Comparison of ENCODE assay signal across 11 mouse cellular contexts in the genomic region with DNA sequence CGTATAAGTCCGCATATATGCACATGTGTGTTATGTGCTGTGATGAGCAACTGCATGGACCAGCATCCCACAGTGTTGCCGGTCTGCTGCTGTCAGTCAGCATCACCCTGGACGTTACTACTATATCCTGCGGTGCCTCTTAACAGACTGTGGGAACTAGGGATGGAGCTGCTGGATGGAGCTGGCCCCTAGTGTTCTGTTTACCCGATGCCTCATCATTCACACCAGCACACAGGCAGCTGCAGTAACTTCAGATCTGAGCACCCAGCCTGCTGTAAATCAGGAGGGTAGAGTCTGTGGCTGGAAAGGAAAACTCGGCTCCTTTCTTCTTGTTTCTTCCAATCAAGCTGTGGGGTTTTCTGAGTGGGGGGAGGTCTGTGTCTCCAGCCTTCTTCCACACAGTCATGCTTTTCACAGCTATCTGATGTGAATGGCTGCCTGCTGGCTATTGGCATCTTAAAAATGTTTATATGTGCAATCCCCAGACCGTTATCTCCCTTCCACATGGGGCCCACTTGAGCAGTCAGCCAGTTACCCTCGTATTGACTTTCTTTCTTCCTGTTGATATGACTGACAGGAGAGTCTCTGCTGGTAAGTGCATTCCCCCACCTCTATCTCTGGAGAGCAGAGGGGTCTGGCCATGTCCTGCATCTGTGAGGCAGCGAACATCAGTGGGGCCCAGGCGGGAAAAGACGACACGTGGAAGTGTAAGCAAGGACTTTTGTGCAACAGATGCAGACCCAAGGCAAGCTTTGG.
A peak's percentile ranks its signal among the peaks of the same experiment; 100 is the strongest.
DNase-seq lines count a peak whose midpoint lies in the region; ATAC-seq and TF ChIP-seq lines count a peak whose summit lies in the region.
"Had no signal": no experiment of that assay in that cellular context is flagged by ENCODE, and none has a peak within 500 bp of the region (broad histone marks: within the 10 kb centered on the region; RNA-seq: fewer than 3 reads in every experiment).

No protein-coding gene starts in this region.

- DNase-seq in embryo, embryonic 10.5 days (ENCODE audit: low spot score) = peak; percentile 15
- no peak for DNase-seq in embryo, embryonic 11 days
- DNase-seq in liver = peak; percentile 49
- no peak for DNase-seq in liver, postnatal 0 days
- no peak for DNase-seq in spleen, postnatal 4 days (ENCODE audit: low spot score in 2 of 2)
- no peak for DNase-seq in right cerebral cortex, postnatal 25 days
- DNase-seq: kidney, postnatal 25 days; lung, postnatal 4 days had no signal

- no peak overlapping the region for H3K9ac ChIP-seq in liver, postnatal 0 days (replicated peaks)
- H3K9ac ChIP-seq in limb, embryonic 15.5 days = no peak overlapping the region
- H3K9ac ChIP-seq in neural tube, embryonic 12.5 days = no peak overlapping the region

- H3K4me2 ChIP-seq in liver, postnatal 0 days (ENCODE audit: low read depth, low read length) = no peak overlapping the region
- no peak overlapping the region for H3K4me2 ChIP-seq in limb, embryonic 15.5 days
- no peak overlapping the region for H3K4me2 ChIP-seq in neural tube, embryonic 12.5 days (replicated peaks)

- no peaks in the 10 kb centered on the region for H3K27me3 ChIP-seq in liver, postnatal 0 days (ENCODE audit: insufficient read depth, low read length)
- H3K27me3 ChIP-seq in limb, embryonic 15.5 days = no peaks in the 10 kb centered on the region
- no peaks in the 10 kb centered on the region for H3K27me3 ChIP-seq in neural tube, embryonic 12.5 days (replicated peaks)
- H3K27me3 ChIP-seq: Patski had no signal

- no peak for ATAC-seq in liver, postnatal 0 days
- no peak for ATAC-seq in limb, embryonic 15.5 days (ENCODE audit: insufficient number of reproducible peaks, low FRiP score, low TSS enrichment, low read depth)
- peak; percentile 57; the same call in 1 of the 2 replicates for ATAC-seq in neural tube, embryonic 12.5 days (ENCODE audit: low FRiP score, low read depth)
- ATAC-seq: Patski had no signal

- TF ChIP-seq EP300 in liver, postnatal 0 days (IDR thresholded peaks at IDR 0.05; ENCODE audit: low read depth) = no peak

- 46% methylated on average over 13 of the region's 13 CpGs for WGBS in liver, postnatal 0 days (ENCODE audit: insufficient replicate concordance)
- WGBS in limb, embryonic 15.5 days = 46% methylated on average over 13 of the region's 13 CpGs
- WGBS in neural tube, embryonic 12.5 days = 51% methylated on average over 13 of the region's 13 CpGs

- H3K4me3 ChIP-seq in liver, postnatal 0 days (ENCODE audit: low read depth, low read length) = no peak overlapping the region
- no peak overlapping the region for H3K4me3 ChIP-seq in limb, embryonic 15.5 days
- no peak overlapping the region for H3K4me3 ChIP-seq in neural tube, embryonic 12.5 days

- H3K36me3 ChIP-seq in liver, postnatal 0 days (replicated peaks; ENCODE audit: insufficient read depth, low read length) = no peaks in the 10 kb centered on the region
- H3K36me3 ChIP-seq in limb, embryonic 15.5 days = no peaks in the 10 kb centered on the region
- no peaks in the 10 kb centered on the region for H3K36me3 ChIP-seq in neural tube, embryonic 12.5 days

- no peaks in the 10 kb centered on the region for H3K9me3 ChIP-seq in liver, postnatal 0 days (ENCODE audit: low read length)
- no peaks in the 10 kb centered on the region for H3K9me3 ChIP-seq in limb, embryonic 15.5 days
- H3K9me3 ChIP-seq in neural tube, embryonic 12.5 days = no peaks in the 10 kb centered on the region

- no peaks in the 10 kb centered on the region for H3K4me1 ChIP-seq in liver, postnatal 0 days (ENCODE audit: insufficient read depth)
- peaks cover 25% of the 10 kb centered on the region for H3K4me1 ChIP-seq in limb, embryonic 15.5 days
- peaks cover 23% of the 10 kb centered on the region for H3K4me1 ChIP-seq in neural tube, embryonic 12.5 days

- H3K27ac ChIP-seq in liver, postnatal 0 days (ENCODE audit: low read depth) = no peak overlapping the region
- peak overlapping the region; percentile 11; the same call in 1 of the 2 replicates for H3K27ac ChIP-seq in limb, embryonic 15.5 days
- H3K27ac ChIP-seq in neural tube, embryonic 12.5 days = no peak overlapping the region

- TF ChIP-seq CTCF in liver, postnatal 0 days (IDR thresholded peaks at IDR 0.05; ENCODE audit: low read depth) = no peak

Comparison
In these comparisons a context has a peak if more than half of its experiments do, and no peak if none do; other contexts are left out.
1. DNase-seq: peak in embryo, embryonic 10.5 days (single experiment) and liver (single experiment); none in embryo, embryonic 11 days (single experiment), liver, postnatal 0 days (single experiment), spleen, postnatal 4 days (0 of 2) and right cerebral cortex, postnatal 25 days (single experiment).